Mouse (Mus musculus) embryo, embryonic 11.5 days (tissue): Measurements from ENCODE around the gene Rnf7.
"Not testable (repeated sequence)": the region's sequence is repeated elsewhere in the genome, so short reads cannot be mapped to it uniquely, and the experiment has no call there.

Experiments used
- DNase-seq: peaks from one replicate; pipeline ENCODE4 v3.0.0-alpha.2; 2012; ENCODE audit warnings: low read depth, low spot score

Gene Rnf7

GRCm38 (mm10) chr9:96478071-96478888 lies at the start of gene Rnf7:
Gene Rnf7, minus strand, starts transcription at chr9:96478675.
- DNase-seq: peak; percentile 97

GRCm38 (mm10) chr9:96526011-96526410 lies 47.5 kb upstream of the Rnf7 start:
- DNase-seq: no peak

- DNase-seq: no peak
These were observed 46.6 kb upstream of the Rnf7 start, which contains the start of gene Gm28729 for GRCm38 (mm10) chr9:96524972-96525506. Gene Gm28729, minus strand, starts transcription at chr9:96525264.

- no peak for DNase-seq
These were observed 44.7 kb upstream of the Rnf7 start for GRCm38 (mm10) chr9:96523148-96523547.

GRCm38 (mm10) chr9:96521574-96521973 lies 43.1 kb upstream of the Rnf7 start:
- DNase-seq: not testable (repeated sequence)

GRCm38 (mm10) chr9:96517429-96517828 lies 39.0 kb upstream of the Rnf7 start:
- DNase-seq: no peak

- DNase-seq: no peak
These were observed 38.3 kb upstream of the Rnf7 start for GRCm38 (mm10) chr9:96516806-96517205.

GRCm38 (mm10) chr9:96515737-96516136 lies 37.3 kb upstream of the Rnf7 start:
- DNase-seq: no peak

- no peak for DNase-seq
These were observed 35.8 kb upstream of the Rnf7 start for GRCm38 (mm10) chr9:96514278-96514677.

GRCm38 (mm10) chr9:96506011-96506498 lies 27.6 kb upstream of the Rnf7 start:
- DNase-seq: peak; percentile 44

- no peak for DNase-seq
These were observed 26.7 kb upstream of the Rnf7 start for GRCm38 (mm10) chr9:96505156-96505555.

GRCm38 (mm10) chr9:96504116-96504895 lies 25.8 kb upstream of the Rnf7 start:
- no peak for DNase-seq

- DNase-seq: no peak
These were observed 24.6 kb upstream of the Rnf7 start for GRCm38 (mm10) chr9:96502856-96503610.

- no peak for DNase-seq
These were observed 22.7 kb upstream of the Rnf7 start for GRCm38 (mm10) chr9:96501217-96501616.

GRCm38 (mm10) chr9:96493212-96493611 lies 14.7 kb upstream of the Rnf7 start:
- no peak for DNase-seq

GRCm38 (mm10) chr9:96491810-96492209 lies 13.3 kb upstream of the Rnf7 start:
- no peak for DNase-seq

- not testable (repeated sequence) for DNase-seq
These were observed 9.4 kb upstream of the Rnf7 start for GRCm38 (mm10) chr9:96487869-96488268.

GRCm38 (mm10) chr9:96483648-96484047 lies 5.2 kb upstream of the Rnf7 start:
- DNase-seq: no peak

- no peak for DNase-seq
These were observed 4.6 kb upstream of the Rnf7 start for GRCm38 (mm10) chr9:96483028-96483427.

GRCm38 (mm10) chr9:96472356-96472755 lies 6.1 kb downstream of the Rnf7 start:
- DNase-seq: no peak

GRCm38 (mm10) chr9:96471681-96472080 lies 6.8 kb downstream of the Rnf7 start:
- not testable (repeated sequence) for DNase-seq
